Mouse (Mus musculus) activated CD4-positive, CD25-positive, alpha-beta regulatory T cell, adult 4 months (primary cell): ENCODE results near the gene Slc34a3. TPM values are rescaled to one million over a fixed set of nuclear protein-coding genes. Genes with fewer than 3 reads are reported as not detected.
"Not testable (repeated sequence)": the region's sequence is repeated elsewhere in the genome, so short reads cannot be mapped to it uniquely, and the experiment has no call there.

Source experiments
- ATAC-seq: one replicate; pipeline ENCODE4 v1.8.0; 2017
- polyA plus RNA-seq, 2 experiments: library from polyadenylated mRNA; unstranded; fragments of 100-300 nt; shearing (Covaris generic); gene quantifications; one replicate each; pipeline ENCODE4 v1.2.1; 2017

Gene Slc34a3
- polyA plus RNA-seq = not detected

DNA sequence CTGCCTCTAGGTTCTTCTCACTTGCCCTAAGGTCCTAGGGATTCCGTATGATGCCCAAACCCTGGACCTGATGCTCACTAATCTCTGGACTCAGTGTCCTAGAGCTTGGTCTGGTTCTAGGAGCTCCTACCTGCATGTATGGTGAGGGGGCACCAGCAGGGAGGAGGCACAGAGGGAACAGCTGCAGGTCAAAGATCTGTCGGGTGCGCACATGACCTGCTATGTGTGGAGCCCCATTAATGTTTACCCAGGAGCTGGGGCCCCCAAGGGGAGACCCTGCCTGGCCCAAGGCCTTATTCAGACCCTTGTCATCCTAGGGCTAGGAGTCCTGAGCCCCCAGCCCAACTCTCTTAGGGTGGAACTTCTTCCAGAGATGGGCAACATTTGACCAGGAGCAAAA lies at the start of gene Slc34a3:
TSS of gene Slc34a3 (minus strand) at position 315 of the 400 bp plus-strand sequence.
- ATAC-seq = no peak

DNA sequence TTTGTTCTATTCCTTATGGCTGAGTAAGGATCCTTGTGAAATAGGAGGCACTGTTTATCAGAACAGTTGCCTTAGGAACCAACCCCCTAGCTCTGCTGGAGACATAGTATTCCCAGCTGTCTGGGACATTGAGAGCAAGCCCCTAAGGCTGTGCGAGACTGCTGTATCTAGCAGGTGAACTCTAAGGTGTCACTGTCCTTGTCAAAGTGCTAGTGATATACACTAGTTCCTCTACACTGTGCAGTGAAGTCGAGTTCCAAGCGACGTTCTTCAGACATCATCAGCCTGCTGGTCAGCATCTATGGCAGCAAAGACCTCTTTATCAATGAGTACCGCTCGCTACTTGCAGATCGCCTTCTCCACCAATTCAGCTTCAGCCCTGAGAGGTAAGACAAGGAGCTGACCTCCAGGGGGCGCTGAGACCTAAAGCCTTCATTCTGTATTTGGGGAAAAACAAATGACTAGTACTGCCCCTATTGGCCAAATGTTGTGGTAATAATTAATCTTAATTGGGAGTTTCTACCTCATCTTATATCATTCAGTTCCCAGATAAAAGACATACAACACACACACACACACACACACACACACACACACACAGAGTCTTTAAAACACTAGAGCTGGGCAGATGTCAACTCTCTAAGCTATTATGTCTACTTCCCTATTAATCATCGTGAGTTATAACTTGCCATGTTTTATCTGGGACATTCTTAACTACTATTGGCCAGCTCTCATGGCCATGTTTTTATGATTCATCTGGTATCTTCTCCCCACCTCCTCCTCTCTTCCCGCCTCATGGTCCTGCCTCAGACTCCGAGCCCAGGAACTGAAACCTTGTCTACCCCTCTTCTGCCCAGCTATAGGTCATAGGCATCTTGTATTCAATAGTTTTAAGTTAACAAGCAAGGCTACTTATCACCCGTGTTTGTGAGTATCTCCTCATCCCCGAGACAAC lies 45.0 kb upstream of the Slc34a3 start:
- no peak for ATAC-seq

DNA sequence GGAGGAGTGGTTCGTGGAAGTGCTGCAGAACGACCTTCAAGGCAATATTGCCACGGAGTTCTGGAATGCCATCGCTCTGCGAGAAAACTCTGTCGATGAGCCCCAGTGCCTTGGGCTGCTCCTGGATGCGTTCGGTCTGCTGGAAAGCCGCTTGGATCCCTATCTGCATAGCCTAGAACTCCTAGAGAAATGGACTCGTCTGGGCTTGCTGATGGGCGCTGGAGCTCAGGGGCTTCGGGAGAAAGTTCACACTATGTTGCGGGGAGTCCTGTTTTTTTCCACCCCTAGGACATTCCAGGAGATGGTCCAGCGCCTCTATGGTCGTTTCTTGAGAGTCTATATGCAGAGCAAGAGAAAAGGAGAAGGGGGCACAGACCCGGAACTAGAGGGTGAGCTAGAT lies 38.8 kb upstream of the Slc34a3 start:
- no peak for ATAC-seq

GRCm38 (mm10) chr2:25272515-25272914 lies 38.4 kb upstream of the Slc34a3 start:
- ATAC-seq = no peak

DNA sequence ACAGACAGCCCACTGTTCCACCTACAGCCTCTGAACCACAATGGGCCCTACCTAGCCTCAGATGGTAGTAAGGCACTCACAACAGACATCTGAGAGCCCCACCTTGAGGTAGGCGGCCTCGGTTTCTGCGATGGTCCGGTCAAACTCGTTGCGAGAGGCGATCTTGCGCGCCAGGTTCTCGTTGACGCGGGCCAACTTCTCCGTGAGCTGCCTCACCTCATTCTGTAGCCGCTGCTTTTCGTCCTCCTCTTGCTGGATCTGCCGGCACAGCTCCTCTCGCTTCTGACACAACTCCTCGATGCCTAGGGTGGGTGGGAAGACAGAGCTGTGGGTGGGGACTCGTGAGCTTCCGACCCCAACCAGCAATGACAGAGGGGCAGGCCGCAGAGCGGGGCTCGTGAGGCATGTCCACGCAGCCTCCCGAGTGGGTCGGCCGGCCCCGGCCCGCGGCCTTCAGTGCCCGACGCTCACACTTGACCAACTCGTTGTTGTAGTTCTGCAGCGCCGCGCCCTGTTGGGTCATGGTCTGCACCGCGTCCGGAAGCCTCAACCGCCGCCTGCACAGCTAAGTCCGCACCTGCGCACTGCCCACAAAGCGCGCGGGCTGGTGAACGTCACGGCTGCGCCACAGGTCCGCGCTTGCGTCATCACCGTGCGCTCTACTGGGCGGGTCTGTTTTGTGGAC lies 37.8 kb upstream of the Slc34a3 start, which contains the start of the genes Ssna1 and Anapc2:
TSS of gene Ssna1 (minus strand) at position 612 of the 685 bp plus-strand sequence.
TSS of gene Anapc2 (plus strand) at position 652 of the 685 bp plus-strand sequence.
- peak; percentile 92 for ATAC-seq

GRCm38 (mm10) chr2:25267746-25268309 lies 33.7 kb upstream of the Slc34a3 start:
- ATAC-seq = no peak

DNA sequence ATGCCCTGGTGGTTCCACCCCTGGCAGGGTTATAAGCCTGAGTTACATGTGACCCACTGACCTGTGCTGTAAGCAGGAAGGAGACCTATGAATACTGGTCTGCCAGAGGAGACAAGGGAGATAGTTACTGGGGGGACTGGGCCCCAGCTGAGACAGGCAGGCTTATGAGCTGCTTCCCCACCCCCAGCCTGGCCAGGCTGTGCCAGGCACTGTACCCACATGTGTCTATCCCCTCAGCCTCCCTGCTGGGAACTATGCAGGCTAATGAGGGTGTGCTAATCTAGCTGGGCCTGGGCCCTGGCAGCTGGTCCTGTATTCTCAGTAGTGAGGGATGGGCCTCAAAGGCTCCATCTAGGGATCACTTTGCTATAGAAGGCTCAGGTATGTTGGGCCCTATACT lies 33.1 kb upstream of the Slc34a3 start:
- ATAC-seq = no peak

GRCm38 (mm10) chr2:25266720-25267119 lies 32.6 kb upstream of the Slc34a3 start:
- ATAC-seq = no peak

- ATAC-seq = no peak
Observed at GRCm38 (mm10) chr2:25265897-25266656, 31.9 kb upstream of the Slc34a3 start.

DNA sequence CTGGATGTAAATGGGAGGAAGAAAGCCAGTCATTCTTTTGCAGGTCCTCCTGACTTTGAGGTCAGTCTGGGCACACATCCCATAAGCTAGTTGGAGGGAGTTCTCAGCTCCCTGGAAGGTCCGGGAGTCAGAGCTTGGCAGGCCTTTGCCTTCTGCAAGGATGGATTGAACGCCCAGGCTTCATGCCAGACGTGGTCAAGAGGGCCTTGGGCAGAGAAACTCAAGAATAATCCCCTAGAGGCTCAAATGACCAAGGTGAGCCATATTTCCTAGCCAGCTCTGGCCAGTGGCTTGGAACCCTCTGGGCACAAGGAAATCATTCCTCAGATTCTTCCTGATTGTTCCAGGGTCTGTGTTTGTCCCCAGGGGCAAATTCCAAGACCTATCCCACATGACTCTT lies 30.7 kb upstream of the Slc34a3 start:
- ATAC-seq = no peak

DNA sequence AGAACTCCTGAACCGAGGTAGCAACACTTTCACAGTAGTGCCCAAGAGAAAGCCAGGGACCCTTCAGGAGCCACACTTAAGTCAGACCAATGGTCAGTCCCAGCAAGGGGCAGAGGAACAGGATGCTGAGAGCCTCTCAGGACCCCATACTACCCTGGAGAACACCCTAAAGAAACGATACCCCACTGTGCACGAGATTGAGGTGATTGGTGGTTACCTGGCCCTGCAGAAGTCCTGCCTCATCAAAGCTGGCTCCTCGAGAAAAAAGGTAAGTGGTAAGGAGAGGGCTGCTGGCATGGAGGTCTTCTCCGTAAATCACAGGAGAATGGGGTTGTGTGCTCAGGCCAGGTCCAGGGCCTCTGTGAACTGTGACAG lies 30.1 kb upstream of the Slc34a3 start:
- no peak for ATAC-seq

GRCm38 (mm10) chr2:25263623-25264285 lies 29.6 kb upstream of the Slc34a3 start:
- ATAC-seq = no peak

- peak; percentile 40 for ATAC-seq
Observed at GRCm38 (mm10) chr2:25262795-25263622, 28.8 kb upstream of the Slc34a3 start.

GRCm38 (mm10) chr2:25262291-25262767 lies 28.2 kb upstream of the Slc34a3 start, which contains the start of gene Tprn:
Gene Tprn, plus strand, starts transcription at chr2:25262618.
- peak; percentile 96 for ATAC-seq

- peak; percentile 8 for ATAC-seq
Observed at GRCm38 (mm10) chr2:25261870-25262269, 27.7 kb upstream of the Slc34a3 start.

- no peak for ATAC-seq
Observed at GRCm38 (mm10) chr2:25258887-25259286, 24.7 kb upstream of the Slc34a3 start.

DNA sequence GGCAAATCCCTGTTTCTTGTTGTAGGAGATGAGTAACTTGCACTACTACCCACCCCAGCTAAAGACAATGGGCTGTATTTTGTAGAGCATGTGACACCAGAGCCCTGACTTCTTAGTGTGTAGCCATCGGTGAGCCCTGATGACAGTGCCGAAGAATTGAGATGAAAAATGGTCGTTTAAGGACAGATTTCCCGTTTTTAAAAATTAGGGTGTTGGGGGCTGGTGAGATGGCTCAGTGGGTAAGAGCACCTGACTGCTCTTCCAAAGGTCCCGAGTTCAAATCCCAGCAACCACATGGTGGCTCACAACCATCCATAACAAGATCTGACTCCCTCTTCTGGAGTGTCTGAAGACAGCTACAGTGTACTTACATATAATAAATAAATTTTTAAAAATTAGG lies 23.1 kb upstream of the Slc34a3 start:
- not testable (repeated sequence) for ATAC-seq

DNA sequence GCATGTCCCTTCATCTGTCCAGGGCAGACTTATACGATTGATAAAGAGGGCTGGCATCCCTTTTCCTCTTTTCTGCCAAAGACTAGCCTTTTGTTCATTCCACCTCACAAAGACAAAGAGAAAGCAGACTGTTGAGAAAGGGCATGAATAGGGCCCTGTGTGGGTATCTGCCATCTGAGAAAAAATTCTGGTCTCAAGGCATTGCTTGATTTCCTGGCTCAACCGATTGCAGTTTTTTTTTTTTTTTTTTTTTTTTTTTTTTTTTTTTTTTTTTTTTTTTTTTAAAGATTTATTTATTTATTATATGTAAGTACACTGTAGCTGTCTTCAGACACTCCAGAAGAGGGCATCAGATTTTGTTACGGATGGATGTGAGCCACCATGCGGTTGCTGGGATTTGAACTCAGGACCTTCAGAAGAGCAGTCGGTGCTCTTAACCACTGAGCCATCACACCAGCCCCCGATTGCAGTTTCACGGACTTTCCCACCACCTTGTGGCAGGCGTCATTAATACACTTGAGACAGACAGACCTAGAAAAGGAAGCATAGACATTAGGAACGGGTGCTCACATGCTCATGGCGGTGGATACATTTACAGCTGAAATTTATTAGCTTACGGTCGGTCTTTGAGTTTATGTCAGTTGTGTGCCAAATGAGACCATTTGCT lies 22.4 kb upstream of the Slc34a3 start:
- ATAC-seq = not testable (repeated sequence)

DNA sequence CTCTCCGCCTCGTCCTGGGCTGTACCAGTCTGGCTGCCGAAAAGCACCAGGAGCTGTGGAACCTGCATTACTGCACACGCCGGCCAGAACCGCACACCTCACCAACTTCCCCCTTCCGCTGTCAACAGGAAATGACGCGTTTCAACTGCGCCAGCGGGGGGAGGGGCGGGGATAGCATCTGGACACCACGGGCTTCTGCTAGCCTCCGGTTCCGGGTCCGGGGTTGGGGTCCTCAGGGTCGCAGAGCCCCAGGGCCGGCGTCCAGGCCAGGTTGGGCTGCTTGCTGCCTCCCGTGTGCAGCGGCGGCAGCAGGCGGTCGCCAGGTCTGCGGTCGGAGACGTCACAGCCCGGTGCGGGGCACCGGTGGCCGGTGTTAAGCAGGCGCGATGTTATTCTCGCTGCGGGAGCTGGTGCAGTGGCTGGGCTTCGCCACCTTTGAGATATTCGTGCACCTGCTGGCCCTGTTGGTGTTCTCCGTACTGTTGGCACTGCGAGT lies 21.2 kb upstream of the Slc34a3 start, which contains the start of gene Tmem203:
TSS of gene Tmem203 (plus strand) at position 156 of the 496 bp plus-strand sequence.
- ATAC-seq = peak; percentile 78

- ATAC-seq = no peak
Observed at GRCm38 (mm10) chr2:25252331-25252730, 18.2 kb upstream of the Slc34a3 start.
